Mouse (Mus musculus): ENCODE measurements around the gene Slfn3. TPM values are rescaled to one million over a fixed set of nuclear protein-coding genes. Genes with fewer than 3 reads are reported as not detected.
A peak's percentile ranks its signal among the peaks of the same experiment; 100 is the strongest.
"Not testable (repeated sequence)": the region's sequence is repeated elsewhere in the genome, so short reads cannot be mapped to it uniquely, and the experiment has no call there.

The Slfn3 gene
- polyA plus RNA-seq, 1 experiment from 2014 or later, result 1.2 TPM

DNA sequence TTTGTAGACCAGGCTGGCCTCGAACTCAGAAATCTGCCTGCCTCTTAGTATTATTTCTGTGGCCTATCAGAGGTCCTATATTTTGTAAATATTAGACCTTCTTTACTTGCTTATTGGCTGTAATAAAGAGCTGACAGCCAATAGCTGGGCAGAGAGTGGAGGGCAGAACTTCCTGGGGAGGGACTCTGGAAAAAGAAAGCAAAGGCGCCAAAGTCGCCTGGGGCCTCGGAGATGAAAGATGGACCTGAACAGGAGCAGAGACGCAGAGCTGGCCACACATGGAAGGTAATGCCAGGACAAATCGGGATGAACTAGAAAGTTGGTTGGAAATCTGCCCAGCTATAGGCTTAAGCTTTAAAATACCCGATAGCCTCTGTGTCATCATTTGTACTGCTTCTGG, 32.2 kb downstream of the Slfn3 start:
- ATAC-seq (ENCODE audit: insufficient read depth), result no peak
- Histone ChIP-seq H3K9me3 (ENCODE audit: low read depth, low read length) (no peaks in the 10 kb centered on the region), H3K4me3 (ENCODE audit: low read depth, low read length) (no peak overlapping the region; the same call in 1 of the 2 replicates), H3K9ac (no peak overlapping the region), H3K27ac (ENCODE audit: low read depth) (no peak overlapping the region), H3K27me3 (ENCODE audit: insufficient read depth, low read length) (no peaks in the 10 kb centered on the region), H3K36me3 (ENCODE audit: insufficient read depth) (no peaks in the 10 kb centered on the region), H3K4me2 (peak overlapping the region; percentile 7; the same call in 1 of the 2 replicates), H3K4me1 (ENCODE audit: insufficient read depth) (no peaks in the 10 kb centered on the region)
- peak; percentile 0 for DNase-seq
- WGBS, result 71% methylated on average over 7 of the region's 7 CpGs
- TF ChIP-seq CTCF (IDR thresholded peaks at IDR 0.05; ENCODE audit: low read depth), result no peak

DNA sequence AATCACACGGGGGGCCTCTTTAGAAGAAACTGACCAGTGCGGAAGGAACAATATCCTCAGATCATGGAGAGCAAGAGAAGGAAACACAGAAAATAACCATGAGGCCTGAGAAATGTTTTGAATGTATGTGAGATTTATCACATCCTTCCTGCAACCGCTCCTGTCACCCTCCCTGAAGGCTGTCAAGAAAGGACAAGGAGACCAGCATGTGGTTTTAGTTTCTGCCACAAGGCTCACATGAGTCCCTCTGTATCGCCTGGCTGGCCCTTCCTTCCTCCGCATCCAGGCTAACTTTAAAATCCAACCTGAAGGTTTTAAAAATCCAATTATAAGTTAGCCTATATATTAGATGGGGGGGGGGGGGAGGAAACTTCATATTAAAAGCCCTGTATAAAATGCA, 32.7 kb downstream of the Slfn3 start:
- H3K27me3 ChIP-seq (ENCODE audit: insufficient read depth, low read length); H3K9ac ChIP-seq; H3K4me3 ChIP-seq (ENCODE audit: low read depth, low read length); ATAC-seq (ENCODE audit: insufficient read depth); H3K27ac ChIP-seq (ENCODE audit: low read depth); H3K36me3 ChIP-seq (ENCODE audit: insufficient read depth); H3K4me1 ChIP-seq (ENCODE audit: insufficient read depth); H3K9me3 ChIP-seq (ENCODE audit: low read depth, low read length): not testable (repeated sequence)
- peak; percentile 0 for DNase-seq
- H3K4me2 ChIP-seq, result peak overlapping the region; percentile 7; the same call in 1 of the 2 replicates
- WGBS, result 69% methylated on average over 5 of the region's 5 CpGs

DNA sequence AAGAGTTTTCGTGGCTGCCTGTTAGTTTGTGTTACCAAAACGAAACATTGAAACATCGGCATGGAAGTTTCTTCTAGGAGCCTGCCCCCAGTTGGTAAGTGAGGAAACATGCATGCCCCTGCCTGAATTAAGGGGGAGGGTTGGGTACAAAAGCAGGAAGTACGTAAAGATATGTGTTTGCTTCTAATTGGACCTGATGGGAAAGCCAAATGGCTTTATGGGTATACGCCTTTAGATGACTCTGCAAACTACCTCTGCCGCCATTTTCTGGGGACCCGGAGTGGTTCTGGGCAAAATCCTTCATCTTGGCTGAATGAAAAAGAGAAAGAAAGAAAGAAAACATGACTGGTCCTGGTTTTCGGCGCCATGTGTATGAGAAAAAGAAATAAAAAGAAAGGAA, 33.1 kb downstream of the Slfn3 start:
- Histone ChIP-seq H3K9me3 (ENCODE audit: low read depth, low read length) (no peaks in the 10 kb centered on the region), H3K27me3 (ENCODE audit: insufficient read depth, low read length) (no peaks in the 10 kb centered on the region), H3K4me3 (ENCODE audit: low read depth, low read length) (no peak overlapping the region), H3K4me1 (ENCODE audit: insufficient read depth) (no peaks in the 10 kb centered on the region), H3K27ac (ENCODE audit: low read depth) (no peak overlapping the region), H3K9ac (no peak overlapping the region), H3K4me2 (no peak overlapping the region), H3K36me3 (ENCODE audit: insufficient read depth) (no peaks in the 10 kb centered on the region)
- ATAC-seq (ENCODE audit: insufficient read depth) (no peak), DNase-seq (peak; percentile 0)
- TF ChIP-seq CTCF (IDR thresholded peaks at IDR 0.05; ENCODE audit: low read depth), result no peak
- 79% methylated on average over 9 of the region's 9 CpGs for WGBS

DNA sequence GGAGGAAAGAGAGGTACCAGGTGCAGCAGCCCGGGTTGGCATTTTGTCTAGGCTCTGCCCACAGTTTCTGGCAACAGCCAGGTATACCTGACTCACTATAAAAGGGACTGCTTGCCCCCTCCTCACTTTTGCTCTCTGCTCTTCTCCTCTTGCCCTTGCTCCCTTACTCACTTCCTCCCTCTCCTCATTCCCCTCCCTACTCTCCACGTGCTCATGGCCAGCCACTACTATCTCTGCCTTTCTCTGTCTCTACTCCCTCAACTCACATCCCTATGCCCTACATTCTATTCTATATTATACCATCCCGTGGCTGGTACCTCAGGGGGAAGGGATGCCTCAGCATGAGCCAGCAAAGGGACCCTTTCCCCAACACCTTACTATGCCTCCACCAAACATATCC, 33.6 kb downstream of the Slfn3 start:
- DNase-seq (no peak), ATAC-seq (ENCODE audit: insufficient read depth) (no peak)
- WGBS, result 59% methylated on average over 3 of the region's 3 CpGs
- no peak overlapping the region; the same call in 1 of the 2 replicates for H3K4me3 ChIP-seq (ENCODE audit: low read depth, low read length)
- no peaks in the 10 kb centered on the region for H3K4me1 ChIP-seq (ENCODE audit: insufficient read depth)
- H3K27me3 ChIP-seq (ENCODE audit: insufficient read depth, low read length), result no peaks in the 10 kb centered on the region
- no peak overlapping the region for H3K4me2 ChIP-seq
- no peaks in the 10 kb centered on the region for H3K9me3 ChIP-seq (ENCODE audit: low read depth, low read length)
- H3K9ac ChIP-seq, result no peak overlapping the region
- TF ChIP-seq CTCF (IDR thresholded peaks at IDR 0.05; ENCODE audit: low read depth), result no peak
- H3K27ac ChIP-seq (ENCODE audit: low read depth), result no peak overlapping the region
- H3K36me3 ChIP-seq (ENCODE audit: insufficient read depth), result no peaks in the 10 kb centered on the region

DNA sequence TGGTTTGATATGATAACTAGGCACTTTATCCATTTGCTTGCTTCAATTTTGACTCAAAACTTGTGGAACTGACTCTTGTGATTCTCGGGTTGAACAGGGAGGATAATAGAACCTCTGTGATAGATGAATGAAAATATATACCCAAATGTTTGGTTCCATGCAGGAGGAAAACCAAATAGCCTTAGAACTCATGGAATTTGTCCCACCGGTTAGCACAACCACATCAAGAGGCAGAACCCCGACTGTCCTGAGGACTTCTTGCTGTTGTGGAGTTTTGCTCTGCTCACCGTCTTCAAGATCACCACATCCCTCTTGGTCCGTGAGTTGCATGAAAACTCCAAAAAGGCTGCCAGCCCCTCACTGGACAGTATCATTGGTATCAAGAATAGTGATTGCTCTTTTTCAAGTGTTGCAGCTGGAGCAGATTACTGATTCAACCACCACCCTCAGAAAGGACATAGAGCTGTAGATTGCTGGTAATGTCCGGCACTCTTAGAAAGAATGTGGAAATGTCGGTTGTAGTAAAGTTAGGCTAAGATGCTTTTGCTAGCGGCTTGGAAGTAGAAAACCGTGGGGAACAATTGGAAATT, 34.3 kb downstream of the Slfn3 start:
- no peak overlapping the region; the same call in 1 of the 2 replicates for H3K4me3 ChIP-seq (ENCODE audit: low read depth, low read length)
- H3K27me3 ChIP-seq (ENCODE audit: insufficient read depth, low read length), result no peaks in the 10 kb centered on the region
- no peaks in the 10 kb centered on the region for H3K9me3 ChIP-seq (ENCODE audit: low read depth, low read length)
- no peak for TF ChIP-seq CTCF (IDR thresholded peaks at IDR 0.05; ENCODE audit: low read depth)
- DNase-seq, result no peak
- H3K36me3 ChIP-seq (ENCODE audit: insufficient read depth), result no peaks in the 10 kb centered on the region
- no peak for ATAC-seq (ENCODE audit: insufficient read depth)
- H3K27ac ChIP-seq (ENCODE audit: low read depth), result no peak overlapping the region
- H3K4me2 ChIP-seq, result no peak overlapping the region; the same call in 1 of the 2 replicates
- no peaks in the 10 kb centered on the region for H3K4me1 ChIP-seq (ENCODE audit: insufficient read depth)
- WGBS, result 87% methylated on average over 9 of the region's 9 CpGs
- H3K9ac ChIP-seq, result no peak overlapping the region

DNA sequence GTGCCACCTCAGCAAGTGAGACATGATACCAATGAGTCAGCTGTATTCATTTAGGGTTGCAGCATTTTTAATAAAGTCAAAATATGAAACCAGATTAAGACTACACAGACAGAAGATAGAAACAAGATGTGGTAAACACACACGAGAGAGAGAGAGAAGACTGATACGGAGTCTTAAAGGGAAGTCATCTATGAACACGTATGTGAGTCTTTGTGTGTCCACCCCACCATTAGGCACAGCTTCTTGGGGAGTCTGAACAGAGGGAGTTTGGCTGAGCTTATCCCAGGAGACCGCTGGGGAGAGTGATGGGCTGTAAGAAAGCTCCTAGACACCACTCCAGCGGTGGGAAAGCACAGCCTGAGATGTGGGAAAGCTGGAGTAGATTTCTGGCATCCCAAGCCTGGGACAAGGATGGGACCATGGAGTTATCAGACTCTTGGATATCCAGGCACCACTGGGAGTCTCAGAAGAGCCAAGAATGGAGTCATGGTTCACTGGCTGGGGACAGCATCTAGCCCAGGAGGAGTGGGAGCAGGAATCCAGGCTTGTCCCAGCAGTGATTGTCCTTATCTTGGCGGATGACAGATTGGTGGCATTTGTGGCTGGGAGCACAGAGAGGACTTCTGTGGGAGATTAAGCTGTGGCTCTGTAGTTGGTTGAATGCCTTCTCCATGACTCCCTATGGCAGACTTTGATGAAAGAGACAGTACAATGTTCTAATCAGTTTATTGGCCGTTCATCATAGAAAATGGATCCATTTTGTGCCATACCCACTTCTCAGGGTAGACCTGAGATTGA, 37.0 kb downstream of the Slfn3 start:
- no peak for DNase-seq
- no peak overlapping the region for H3K4me2 ChIP-seq
- no peaks in the 10 kb centered on the region for H3K27me3 ChIP-seq (ENCODE audit: insufficient read depth, low read length)
- no peaks in the 10 kb centered on the region for H3K9me3 ChIP-seq (ENCODE audit: low read depth, low read length)
- no peak for ATAC-seq (ENCODE audit: insufficient read depth)
- 74% methylated on average over 7 of the region's 7 CpGs for WGBS
- H3K36me3 ChIP-seq (ENCODE audit: insufficient read depth), result no peaks in the 10 kb centered on the region
- H3K27ac ChIP-seq (ENCODE audit: low read depth), result no peak overlapping the region
- no peak overlapping the region for H3K9ac ChIP-seq
- H3K4me3 ChIP-seq (ENCODE audit: low read depth, low read length), result no peak overlapping the region
- TF ChIP-seq CTCF (IDR thresholded peaks at IDR 0.05; ENCODE audit: low read depth), result no peak
- H3K4me1 ChIP-seq (ENCODE audit: insufficient read depth), result no peaks in the 10 kb centered on the region

DNA sequence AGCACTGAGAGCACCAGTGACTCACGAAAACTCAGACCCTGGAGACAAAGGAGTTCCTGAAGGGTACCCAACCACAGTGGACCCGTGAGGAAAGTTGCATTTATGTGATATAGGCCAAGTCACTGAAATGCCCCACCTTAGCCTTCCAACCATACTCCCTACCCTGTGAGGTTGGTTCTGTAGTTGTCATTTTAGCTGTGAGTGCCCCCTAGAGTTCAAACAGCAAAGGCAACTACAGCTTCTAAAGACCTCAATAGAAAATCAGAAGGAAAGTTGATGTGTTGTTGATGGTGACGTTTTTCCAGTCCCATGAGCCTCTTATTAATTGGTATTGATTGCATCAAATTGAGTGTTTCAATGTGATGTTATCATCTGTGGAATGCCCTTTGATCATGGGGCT, 39.8 kb downstream of the Slfn3 start:
- Histone ChIP-seq H3K4me1 (ENCODE audit: insufficient read depth) (no peaks in the 10 kb centered on the region), H3K9me3 (ENCODE audit: low read depth, low read length) (no peaks in the 10 kb centered on the region), H3K27ac (ENCODE audit: low read depth) (no peak overlapping the region), H3K27me3 (ENCODE audit: insufficient read depth, low read length) (no peaks in the 10 kb centered on the region), H3K36me3 (ENCODE audit: insufficient read depth) (no peaks in the 10 kb centered on the region), H3K4me2 (no peak overlapping the region), H3K4me3 (ENCODE audit: low read depth, low read length) (no peak overlapping the region), H3K9ac (no peak overlapping the region)
- TF ChIP-seq CTCF (IDR thresholded peaks at IDR 0.05; ENCODE audit: low read depth), result peak; percentile 24; the same call in 1 of the 2 replicates
- ATAC-seq (ENCODE audit: insufficient read depth) (no peak), DNase-seq (peak; percentile 25)
- WGBS, result 49% methylated on average over 3 of the region's 3 CpGs

DNA sequence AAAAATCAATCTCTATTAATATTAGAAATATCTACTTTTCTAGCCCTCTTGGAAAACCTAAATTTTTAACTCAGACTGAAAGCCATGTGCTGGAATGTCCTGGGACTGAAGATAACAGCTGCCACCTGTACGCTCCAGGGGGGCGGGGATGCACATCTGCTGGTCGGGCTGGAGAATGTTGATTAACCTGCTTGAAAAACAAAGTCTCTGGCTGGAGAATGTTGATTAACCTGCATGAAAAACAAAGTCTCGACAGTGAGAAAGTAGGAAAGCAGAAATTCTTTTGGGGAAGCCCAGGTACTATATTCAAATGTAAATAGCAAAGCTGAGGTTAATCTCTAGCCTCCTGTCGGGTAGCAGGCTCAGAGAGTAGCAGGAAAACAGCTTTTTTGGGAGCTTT, 42.5 kb downstream of the Slfn3 start:
- not testable (repeated sequence) for ATAC-seq (ENCODE audit: insufficient read depth); H3K4me1 ChIP-seq (ENCODE audit: insufficient read depth); H3K27me3 ChIP-seq (ENCODE audit: insufficient read depth, low read length); H3K9ac ChIP-seq; H3K4me2 ChIP-seq; H3K4me3 ChIP-seq (ENCODE audit: low read depth, low read length); H3K27ac ChIP-seq (ENCODE audit: low read depth); H3K9me3 ChIP-seq (ENCODE audit: low read depth, low read length); DNase-seq; H3K36me3 ChIP-seq (ENCODE audit: insufficient read depth)
- 24% methylated on average over 5 of the region's 5 CpGs for WGBS

DNA sequence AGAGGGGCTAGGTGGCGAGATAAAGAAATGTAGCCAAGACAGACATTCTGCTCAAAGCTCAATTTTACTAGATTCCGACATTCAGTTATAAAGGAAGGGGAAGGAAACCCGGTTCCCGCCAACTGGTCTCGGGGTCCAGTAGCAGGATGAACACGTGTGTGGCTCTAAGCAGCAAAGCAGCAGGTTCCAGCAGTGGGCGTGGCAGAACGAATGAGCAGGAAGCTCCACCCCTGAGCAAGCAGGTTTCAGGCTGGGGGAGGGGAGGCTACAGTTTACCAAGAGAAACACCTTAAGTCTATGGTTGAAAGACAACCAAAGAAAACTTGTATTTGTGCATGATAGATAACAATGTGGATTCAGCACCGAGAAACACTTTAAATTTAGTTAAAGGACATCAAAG, 46.3 kb downstream of the Slfn3 start:
- 78% methylated on average over 9 of the region's 9 CpGs for WGBS
- not testable (repeated sequence) for DNase-seq; H3K4me3 ChIP-seq (ENCODE audit: low read depth, low read length); H3K27me3 ChIP-seq (ENCODE audit: insufficient read depth, low read length); H3K9ac ChIP-seq; H3K36me3 ChIP-seq (ENCODE audit: insufficient read depth); ATAC-seq (ENCODE audit: insufficient read depth); H3K4me1 ChIP-seq (ENCODE audit: insufficient read depth); H3K27ac ChIP-seq (ENCODE audit: low read depth); H3K4me2 ChIP-seq; H3K9me3 ChIP-seq (ENCODE audit: low read depth, low read length)

All from lung, embryonic 14.5 days (tissue).